Mouse (Mus musculus): ENCODE data around the gene Lrmp.
"Not testable (repeated sequence)": the region's sequence is repeated elsewhere in the genome, so short reads cannot be mapped to it uniquely, and the experiment has no call there.

Gene Lrmp

DNA sequence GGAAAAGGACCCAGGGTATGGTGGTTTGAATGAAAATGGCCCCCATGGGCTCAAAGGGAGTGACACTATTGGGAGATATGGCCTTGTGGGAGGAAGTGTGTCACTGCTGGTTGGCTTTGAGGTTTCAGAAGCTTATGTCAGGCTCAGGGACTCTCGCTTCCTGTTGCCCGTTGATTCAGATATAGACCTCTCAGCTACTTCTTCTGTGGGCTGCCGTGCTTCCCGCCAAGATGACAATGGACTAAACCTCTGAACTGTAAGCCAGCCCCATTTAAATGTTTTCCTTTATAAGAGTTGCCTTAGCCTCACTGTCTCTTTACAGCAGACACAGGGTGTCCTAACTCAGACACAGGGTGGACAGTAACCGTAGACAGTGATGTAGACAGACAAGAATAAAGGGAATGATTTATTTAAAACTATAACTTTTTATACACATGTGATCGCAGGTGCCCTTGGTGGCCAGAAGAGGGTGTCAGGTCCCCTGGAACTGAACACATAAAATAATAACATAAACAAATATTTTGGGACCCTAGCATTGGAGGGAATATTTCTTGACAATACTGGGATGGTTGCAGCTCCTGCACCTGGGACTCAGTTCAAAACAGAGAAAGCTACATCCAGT, at the start of gene Lrmp:
Gene Lrmp, plus strand, starts transcription at position 178 of the 622 bp plus-strand sequence.
- DNase-seq = peak; percentile 70 to 73

GRCm38 (mm10) chr6:145066416-145066815, 49.0 kb upstream of the Lrmp start:
- DNase-seq = no peak

GRCm38 (mm10) chr6:145067679-145068078, 47.8 kb upstream of the Lrmp start:
- DNase-seq = no peak

- DNase-seq = no peak
These were observed 46.1 kb upstream of the Lrmp start for GRCm38 (mm10) chr6:145069397-145069796.

- no peak for DNase-seq
These were observed 45.5 kb upstream of the Lrmp start for GRCm38 (mm10) chr6:145069921-145070320.

DNA sequence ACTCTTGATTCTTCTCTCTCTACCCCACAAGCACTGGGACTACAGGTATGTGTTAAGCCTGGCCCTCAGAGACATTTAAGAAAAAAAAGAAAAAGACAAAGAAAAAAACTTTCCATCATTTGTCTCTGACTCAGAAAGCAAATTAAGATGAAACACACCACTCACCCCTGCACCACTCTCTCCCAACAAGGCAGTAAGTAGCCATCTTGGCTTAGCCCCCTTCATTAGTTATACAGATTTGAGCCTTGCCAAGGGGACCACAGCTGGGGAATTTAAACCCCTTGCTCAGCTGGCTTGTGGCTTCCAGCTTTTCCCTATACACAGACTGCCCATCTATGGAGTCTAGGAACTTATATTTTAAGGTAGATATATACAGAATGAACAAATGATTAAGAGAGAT, 41.0 kb upstream of the Lrmp start:
- DNase-seq = no peak

GRCm38 (mm10) chr6:145075088-145075547, 40.3 kb upstream of the Lrmp start:
- DNase-seq = peak; percentile 35 to 38

DNA sequence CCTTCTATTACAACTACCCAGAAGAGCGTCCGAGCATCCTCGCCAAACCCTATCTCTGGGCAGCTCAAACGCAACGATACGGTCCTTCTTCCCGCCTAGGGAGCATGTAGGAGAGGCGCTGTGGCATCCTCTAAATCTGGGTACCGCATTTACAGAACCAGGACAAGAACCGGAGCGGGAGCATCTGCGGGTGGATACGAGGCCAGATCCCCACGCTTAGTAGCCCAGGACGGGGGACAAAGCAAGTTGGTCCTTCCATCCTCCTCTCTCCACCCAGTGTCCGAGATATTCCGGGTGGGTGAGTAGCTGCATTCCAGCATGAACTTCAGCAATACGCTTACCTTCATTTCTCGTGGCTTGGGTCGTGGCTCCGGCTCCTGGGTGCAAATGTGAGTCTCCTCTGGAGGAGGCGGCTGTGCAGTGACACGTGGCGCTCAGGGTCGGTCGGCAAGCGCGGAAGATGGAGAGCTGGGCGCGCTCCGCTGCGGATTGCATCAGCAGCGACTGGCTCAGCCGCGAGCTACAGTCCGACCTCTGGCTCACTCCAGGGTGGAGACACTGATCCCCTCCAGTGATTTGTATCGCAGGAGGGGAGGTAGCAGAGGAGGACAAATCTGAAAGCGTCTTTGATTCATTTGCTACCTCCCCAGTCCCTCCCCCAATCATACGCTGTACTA, 39.8 kb upstream of the Lrmp start, which contains the start of gene Bcat1:
Gene Bcat1, minus strand, starts transcription at position 637 of the 677 bp plus-strand sequence.
- DNase-seq = peak; percentile 50 to 54

DNA sequence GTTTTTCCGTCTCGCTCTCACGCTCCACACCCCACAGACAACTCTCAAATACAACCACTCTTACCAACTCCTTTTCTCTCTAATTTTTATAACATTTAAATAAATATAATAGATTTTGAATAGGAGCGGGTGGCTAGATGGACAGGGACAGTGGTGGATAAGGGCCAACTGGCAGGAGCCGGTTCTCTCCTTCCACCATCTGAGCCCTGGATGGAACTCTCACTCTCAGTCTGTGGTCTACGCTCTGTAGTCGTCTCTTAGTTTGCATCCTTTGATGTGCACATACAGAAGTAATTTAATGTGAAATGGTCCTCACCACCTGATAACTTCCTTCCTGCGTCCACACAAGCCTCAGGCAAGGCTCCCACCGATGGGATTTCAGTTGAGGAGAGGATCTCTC, 39.2 kb upstream of the Lrmp start:
- no peak for DNase-seq

DNA sequence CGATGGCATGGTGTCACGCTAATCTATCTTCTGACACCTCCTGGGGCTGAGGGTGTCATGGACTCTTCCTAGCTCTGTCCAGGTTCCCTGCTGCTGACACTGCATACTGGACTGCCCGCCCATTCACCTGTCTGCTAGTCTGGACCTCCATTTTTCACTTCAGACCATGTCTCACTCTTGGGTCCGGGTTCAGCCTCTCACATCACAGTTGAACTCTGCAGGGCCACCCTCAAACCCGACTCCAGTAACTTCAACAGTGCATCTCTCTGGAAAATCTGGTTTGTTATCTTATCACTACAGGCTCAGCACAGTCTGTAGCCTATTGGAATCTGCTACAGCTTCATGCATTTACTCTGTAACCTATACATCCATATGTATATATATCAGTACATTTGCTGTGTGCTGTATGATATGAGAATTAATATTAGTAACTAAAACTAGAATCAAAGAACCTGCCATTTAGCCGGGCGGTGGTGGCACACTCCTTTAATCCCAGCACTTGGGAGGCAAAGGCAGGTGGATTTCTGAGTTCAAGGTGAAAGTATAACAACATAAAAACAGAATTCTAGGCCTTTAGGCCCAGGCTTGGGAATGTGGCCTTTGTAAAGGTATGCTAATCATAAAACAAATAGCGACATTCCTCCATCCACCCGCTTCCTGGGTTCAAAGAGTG, 36.2 kb upstream of the Lrmp start:
- DNase-seq = no peak

- DNase-seq = no peak
These were observed 33.7 kb upstream of the Lrmp start for GRCm38 (mm10) chr6:145081721-145082120.

DNA sequence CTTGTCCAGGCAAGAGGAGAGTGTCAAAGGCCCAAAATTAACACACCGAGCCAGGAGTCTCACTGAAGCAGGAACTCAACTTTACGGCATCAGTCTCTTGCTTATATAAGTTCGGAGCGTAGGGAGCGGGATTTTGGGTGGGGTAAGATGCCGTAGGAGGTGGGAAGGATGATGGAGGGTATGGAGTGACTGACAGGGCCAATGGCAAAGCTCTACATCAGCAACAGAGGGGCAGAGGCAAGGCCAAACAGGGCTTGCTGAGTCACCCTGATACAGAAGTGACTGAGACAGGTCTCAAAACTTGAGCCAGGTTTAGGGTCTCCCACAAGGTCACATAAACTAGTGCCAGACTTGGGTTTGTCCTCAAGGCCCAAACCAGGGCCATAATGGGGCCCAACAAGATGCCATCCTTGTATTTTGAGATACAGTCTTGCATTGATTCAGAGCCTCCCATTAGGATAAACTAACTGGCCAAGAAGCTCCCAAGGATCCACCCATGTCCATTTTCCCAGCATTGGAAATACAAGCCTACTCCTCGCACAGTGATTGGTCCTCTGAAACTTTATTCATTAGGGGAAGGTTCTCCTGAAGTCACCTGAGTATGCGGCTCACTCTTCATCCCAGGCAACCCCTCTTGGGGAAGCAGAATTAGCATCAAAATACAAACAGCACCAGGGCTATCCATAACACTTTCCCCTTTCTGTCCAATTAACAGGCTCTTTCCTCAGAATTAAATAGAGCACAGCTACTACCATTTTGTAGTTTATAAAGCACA, 30.9 kb upstream of the Lrmp start:
- no peak for DNase-seq

- no peak for DNase-seq
These were observed 26.9 kb upstream of the Lrmp start for GRCm38 (mm10) chr6:145088451-145089113.

DNA sequence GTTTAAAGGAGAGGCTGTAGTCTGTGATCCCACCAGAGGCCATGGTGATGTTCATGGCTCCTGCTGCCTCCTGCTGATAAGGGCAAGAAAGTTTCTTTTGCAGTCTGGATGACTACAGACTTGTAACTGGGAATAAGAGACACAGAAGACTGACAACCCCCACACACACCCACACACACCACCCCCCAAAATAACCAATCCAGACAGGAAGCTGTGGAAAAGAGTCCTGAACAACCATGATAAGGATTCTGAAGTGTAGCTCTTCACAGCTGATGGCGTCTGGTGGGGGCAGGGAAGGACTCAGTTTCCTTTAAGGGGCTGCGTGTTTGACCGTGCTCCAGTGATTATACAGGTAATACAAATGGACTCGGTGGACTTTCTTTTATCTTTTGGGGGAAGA, 26.1 kb upstream of the Lrmp start:
- no peak for DNase-seq

DNA sequence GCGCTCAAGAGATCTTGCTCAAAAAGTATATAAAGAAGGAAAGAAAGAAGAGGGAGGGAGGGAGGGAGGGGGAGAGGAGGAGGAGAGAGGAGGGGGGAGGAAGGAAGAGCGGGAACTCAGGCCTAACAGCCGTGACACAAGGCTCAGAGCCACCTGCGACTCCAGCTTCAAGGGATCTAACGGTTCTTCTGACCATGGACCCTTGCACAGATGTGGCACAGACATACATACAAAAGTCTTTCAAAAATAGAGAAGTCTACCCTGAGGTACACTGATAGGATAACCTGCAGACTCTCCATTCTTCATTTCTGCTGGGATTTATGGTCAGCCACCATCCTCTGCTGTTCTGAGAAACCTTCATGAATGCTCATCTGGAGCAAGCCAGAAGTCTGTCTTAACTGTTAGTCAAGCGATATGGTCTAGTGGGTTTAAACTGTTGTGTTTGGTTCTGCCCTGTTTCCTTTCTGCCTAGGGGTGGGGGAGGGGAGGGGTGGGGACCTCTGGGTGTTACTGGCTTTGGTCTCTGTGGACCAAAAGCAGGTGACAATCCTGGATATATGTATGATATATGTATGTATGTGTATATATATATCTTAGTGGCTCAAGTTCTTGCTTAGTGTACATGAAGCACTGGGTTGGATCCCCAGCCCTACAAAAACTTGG, 25.1 kb upstream of the Lrmp start:
- peak in 1 of 2 experiments; percentile 34 for DNase-seq

DNA sequence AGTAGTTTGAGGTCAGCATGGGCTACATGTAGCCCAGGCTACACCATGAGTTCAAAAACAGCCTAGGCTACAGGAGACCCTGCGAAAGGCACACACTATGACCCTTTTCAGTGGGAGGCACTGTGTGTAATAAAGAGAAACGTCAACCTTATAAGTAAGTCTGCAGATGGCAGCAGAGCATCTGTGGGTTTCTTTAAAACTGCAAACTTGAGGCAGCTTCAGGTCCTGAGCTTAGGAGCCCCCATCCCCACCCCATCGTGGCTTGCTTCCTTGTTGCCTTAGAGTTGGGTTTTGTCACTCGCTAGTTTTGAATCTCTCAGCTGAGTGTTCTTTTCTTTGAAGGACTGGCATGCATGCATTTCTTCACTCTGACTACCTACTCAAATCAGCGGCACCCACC, 24.5 kb upstream of the Lrmp start:
- peak in 1 of 2 experiments; percentile 21 for DNase-seq

- DNase-seq = no peak
These were observed 23.5 kb upstream of the Lrmp start for GRCm38 (mm10) chr6:145091998-145092397.

- DNase-seq = not testable (repeated sequence)
These were observed 22.3 kb upstream of the Lrmp start for GRCm38 (mm10) chr6:145093038-145093622.

DNA sequence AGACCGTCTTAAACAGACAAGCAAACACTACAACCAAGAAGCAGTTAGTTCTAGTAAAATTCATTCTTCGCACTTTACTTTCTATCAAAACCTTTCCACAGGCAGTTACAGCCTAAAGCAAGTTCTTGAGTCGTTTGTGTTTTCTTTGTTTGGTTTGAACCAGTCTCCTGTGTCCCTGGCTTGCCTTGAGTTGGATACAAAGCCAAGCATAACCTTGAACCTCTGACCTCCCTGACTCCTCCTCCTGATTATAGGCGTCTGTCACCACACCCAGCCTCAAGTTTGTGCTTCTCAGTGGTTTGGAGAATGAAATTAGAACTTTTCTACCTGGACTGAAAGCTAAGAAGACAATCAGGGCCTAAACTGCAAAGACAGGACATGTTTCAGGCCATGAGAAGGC, 21.0 kb upstream of the Lrmp start:
- no peak for DNase-seq

DNA sequence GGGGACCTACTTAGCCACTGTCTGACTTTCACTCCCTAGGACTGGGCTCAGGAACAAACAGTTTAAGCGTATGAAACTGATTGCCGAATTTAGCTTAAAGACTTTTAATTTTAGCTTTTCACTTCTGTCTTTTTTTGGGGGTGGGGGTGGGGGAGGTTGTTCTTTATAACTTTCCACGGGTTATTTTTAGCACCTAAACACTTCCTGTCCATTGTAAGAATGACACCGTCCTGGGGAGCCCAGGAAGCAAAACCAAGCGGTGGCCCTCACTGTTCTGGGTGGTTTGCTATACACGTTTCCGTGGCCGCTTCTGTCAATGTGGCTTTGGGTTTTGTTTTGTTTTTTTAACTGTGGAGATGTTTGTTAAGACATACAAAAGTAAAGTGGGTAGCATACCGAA, 14.5 kb upstream of the Lrmp start:
- peak; percentile 63 to 65 for DNase-seq

DNA sequence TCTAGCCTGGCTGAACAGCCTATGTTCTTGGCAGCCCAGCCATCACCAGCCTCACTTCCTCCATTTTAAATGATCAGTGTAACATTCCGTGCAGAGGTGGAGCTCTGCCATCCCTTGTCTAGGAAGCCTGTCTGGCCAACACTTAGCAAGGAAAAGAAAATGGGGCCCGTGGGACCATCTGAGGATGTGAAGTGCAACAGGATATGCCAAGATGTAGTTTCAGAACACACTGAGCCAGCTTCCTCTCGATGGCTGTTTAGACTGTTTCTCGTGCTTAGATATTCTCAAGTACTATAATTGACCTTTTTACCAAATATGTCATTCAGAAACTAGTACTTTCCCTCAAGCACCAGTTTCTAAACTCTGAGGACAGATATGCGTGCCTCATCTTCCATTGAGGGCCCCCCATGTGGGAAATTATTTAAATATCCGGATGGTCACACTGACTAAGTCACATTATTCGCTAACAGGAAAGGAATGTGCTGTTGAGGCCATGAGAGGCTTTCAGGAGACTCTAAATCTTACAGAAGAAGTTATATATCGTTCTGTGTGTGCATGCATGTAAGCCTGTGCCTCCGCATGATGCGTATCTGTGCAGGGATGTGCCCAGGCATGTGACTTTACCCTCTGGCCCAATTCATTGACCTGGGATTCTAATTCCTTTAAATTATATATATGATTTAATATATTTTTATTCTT, 11.1 kb upstream of the Lrmp start:
- DNase-seq = peak; percentile 45 to 47

Measured in B cell, adult 2 months (primary cell).